Mouse (Mus musculus): ENCODE data around the gene Gm17581. TPM values are rescaled to one million over a fixed set of nuclear protein-coding genes. Genes with fewer than 3 reads are reported as not detected.

The Gm17581 gene
- total and polyA plus RNA-seq, 2 experiments from 2014 or later = not detected

- no peak overlapping the region for H3K4me3 ChIP-seq (ENCODE audit: low read length)
- no peak for TF ChIP-seq CTCF (IDR thresholded peaks at IDR 0.05; ENCODE audit: low read depth)
- H3K9me3 ChIP-seq (ENCODE audit: low read length) = no peaks in the 10 kb centered on the region
- H3K4me1 ChIP-seq (ENCODE audit: insufficient read depth, low read length) = no peaks in the 10 kb centered on the region
- 82% methylated on average over 7 of the region's 7 CpGs for WGBS
- no peak for ATAC-seq
- 0 out of 2 replicates have a peak, but pooled peaks cover 4% of the 10 kb centered on the region for H3K36me3 ChIP-seq (ENCODE audit: insufficient read depth, low read length)
- no peak overlapping the region for H3K9ac ChIP-seq (replicated peaks; ENCODE audit: low read length)
- no peak for DNase-seq (ENCODE audit: low spot score)
- H3K27ac ChIP-seq = no peak overlapping the region
- no peak overlapping the region for H3K4me2 ChIP-seq (ENCODE audit: low read depth, low read length)
- H3K27me3 ChIP-seq (ENCODE audit: insufficient read depth, low read length) = no peaks in the 10 kb centered on the region
Measured at GRCm38 (mm10) chr2:155726302-155726701, 9.4 kb downstream of the Gm17581 start.

GRCm38 (mm10) chr2:155724526-155724925, 11.1 kb downstream of the Gm17581 start:
- 82% methylated on average over 6 of the region's 6 CpGs for WGBS

GRCm38 (mm10) chr2:155724036-155724435, 11.6 kb downstream of the Gm17581 start:
- no peak for DNase-seq (ENCODE audit: low spot score)
- Histone ChIP-seq H3K36me3 (ENCODE audit: insufficient read depth, low read length) (0 out of 2 replicates have a peak, but pooled peaks cover 7% of the 10 kb centered on the region), H3K4me2 (ENCODE audit: low read depth, low read length) (no peak overlapping the region), H3K9me3 (ENCODE audit: low read length) (no peaks in the 10 kb centered on the region), H3K27ac (no peak overlapping the region), H3K4me1 (ENCODE audit: insufficient read depth, low read length) (no peaks in the 10 kb centered on the region), H3K9ac (replicated peaks; ENCODE audit: low read length) (no peak overlapping the region), H3K4me3 (ENCODE audit: low read length) (no peak overlapping the region), H3K27me3 (ENCODE audit: insufficient read depth, low read length) (no peaks in the 10 kb centered on the region)
- 84% methylated on average over 5 of the region's 5 CpGs for WGBS
- no peak for TF ChIP-seq CTCF (IDR thresholded peaks at IDR 0.05; ENCODE audit: low read depth)
- no peak for ATAC-seq

More at GRCm38 (mm10) chr2:155724526-155724925, 11.1 kb downstream of the Gm17581 start:
- H3K4me2 ChIP-seq (ENCODE audit: low read depth, low read length) = no peak overlapping the region
- H3K4me3 ChIP-seq (ENCODE audit: low read length) = no peak overlapping the region
- no peaks in the 10 kb centered on the region for H3K9me3 ChIP-seq (ENCODE audit: low read length)
- no peak for DNase-seq (ENCODE audit: low spot score)
- no peak overlapping the region for H3K27ac ChIP-seq
- ATAC-seq = no peak
- no peak overlapping the region for H3K9ac ChIP-seq (replicated peaks; ENCODE audit: low read length)
- TF ChIP-seq CTCF (IDR thresholded peaks at IDR 0.05; ENCODE audit: low read depth) = no peak
- no peaks in the 10 kb centered on the region for H3K4me1 ChIP-seq (ENCODE audit: insufficient read depth, low read length)
- no peaks in the 10 kb centered on the region for H3K27me3 ChIP-seq (ENCODE audit: insufficient read depth, low read length)
- H3K36me3 ChIP-seq (ENCODE audit: insufficient read depth, low read length) = 0 out of 2 replicates have a peak, but pooled peaks cover 4% of the 10 kb centered on the region

- H3K4me3 ChIP-seq (ENCODE audit: low read length) = no peak overlapping the region
- WGBS = 87% methylated on average over 5 of the region's 5 CpGs
- ATAC-seq (no peak), DNase-seq (ENCODE audit: low spot score) (no peak)
- no peak for TF ChIP-seq CTCF (IDR thresholded peaks at IDR 0.05; ENCODE audit: low read depth)
- H3K27ac ChIP-seq = no peak overlapping the region
- H3K36me3 ChIP-seq (ENCODE audit: insufficient read depth, low read length) = peaks cover 24% of the 10 kb centered on the region
- H3K4me1 ChIP-seq (ENCODE audit: insufficient read depth, low read length) = no peaks in the 10 kb centered on the region
- no peaks in the 10 kb centered on the region for H3K9me3 ChIP-seq (ENCODE audit: low read length)
- H3K9ac ChIP-seq (replicated peaks; ENCODE audit: low read length) = no peak overlapping the region
- H3K27me3 ChIP-seq (ENCODE audit: insufficient read depth, low read length) = no peaks in the 10 kb centered on the region
- no peak overlapping the region for H3K4me2 ChIP-seq (ENCODE audit: low read depth, low read length)
Measured at GRCm38 (mm10) chr2:155720585-155720984, 15.1 kb downstream of the Gm17581 start.

- no peaks in the 10 kb centered on the region for H3K4me1 ChIP-seq (ENCODE audit: insufficient read depth, low read length)
- ATAC-seq (no peak), DNase-seq (ENCODE audit: low spot score) (no peak)
- no peak overlapping the region for H3K27ac ChIP-seq
- H3K36me3 ChIP-seq (ENCODE audit: insufficient read depth, low read length) = peaks cover 39% of the 10 kb centered on the region
- TF ChIP-seq CTCF (IDR thresholded peaks at IDR 0.05; ENCODE audit: low read depth) = no peak
- no peak overlapping the region for H3K4me3 ChIP-seq (ENCODE audit: low read length)
- no peaks in the 10 kb centered on the region for H3K9me3 ChIP-seq (ENCODE audit: low read length)
- no peaks in the 10 kb centered on the region for H3K27me3 ChIP-seq (ENCODE audit: insufficient read depth, low read length)
- 90% methylated on average over 12 of the region's 12 CpGs for WGBS
- H3K4me2 ChIP-seq (ENCODE audit: low read depth, low read length) = no peak overlapping the region
- no peak overlapping the region for H3K9ac ChIP-seq (replicated peaks; ENCODE audit: low read length)
Measured at GRCm38 (mm10) chr2:155717082-155717990, 18.3 kb downstream of the Gm17581 start.

GRCm38 (mm10) chr2:155710557-155710956, 25.1 kb downstream of the Gm17581 start:
- H3K4me1 ChIP-seq (ENCODE audit: insufficient read depth, low read length) = no peaks in the 10 kb centered on the region
- ATAC-seq = no peak
- no peak overlapping the region for H3K4me2 ChIP-seq (ENCODE audit: low read depth, low read length)
- H3K36me3 ChIP-seq (ENCODE audit: insufficient read depth, low read length) = peaks cover 61% of the 10 kb centered on the region
- H3K27me3 ChIP-seq (ENCODE audit: insufficient read depth, low read length) = no peaks in the 10 kb centered on the region
- H3K9ac ChIP-seq (replicated peaks; ENCODE audit: low read length) = no peak overlapping the region
- no peaks in the 10 kb centered on the region for H3K9me3 ChIP-seq (ENCODE audit: low read length)
- DNase-seq (ENCODE audit: low spot score) = no peak
- no peak overlapping the region for H3K4me3 ChIP-seq (ENCODE audit: low read length)
- H3K27ac ChIP-seq = no peak overlapping the region
- no peak for TF ChIP-seq CTCF (IDR thresholded peaks at IDR 0.05; ENCODE audit: low read depth)
- WGBS = 86% methylated on average over 11 of the region's 11 CpGs

- Histone ChIP-seq H3K4me1 (ENCODE audit: insufficient read depth, low read length) (no peaks in the 10 kb centered on the region), H3K9me3 (ENCODE audit: low read length) (no peaks in the 10 kb centered on the region), H3K4me3 (ENCODE audit: low read length) (no peak overlapping the region), H3K27me3 (ENCODE audit: insufficient read depth, low read length) (no peaks in the 10 kb centered on the region), H3K9ac (replicated peaks; ENCODE audit: low read length) (0 out of 2 replicates have a peak overlapping the region, but pooled peaks have one; percentile 15), H3K27ac (peak overlapping the region; percentile 45), H3K4me2 (ENCODE audit: low read depth, low read length) (no peak overlapping the region), H3K36me3 (ENCODE audit: insufficient read depth, low read length) (peaks cover 51% of the 10 kb centered on the region)
- DNase-seq (ENCODE audit: low spot score) (peak; percentile 66), ATAC-seq (peak; percentile 74; the same call in 1 of the 2 replicates)
- 59% methylated on average over 4 of the region's 4 CpGs for WGBS
- TF ChIP-seq CTCF (IDR thresholded peaks at IDR 0.05; ENCODE audit: low read depth) = no peak
Measured at GRCm38 (mm10) chr2:155707251-155707650, 28.4 kb downstream of the Gm17581 start.

All from hindbrain, postnatal 0 days (tissue).